20 mouse cellular contexts compared by ENCODE assay signal in genomic region chr11:80291004-80291403, GRCm38 (mm10). TPM values are rescaled to one million over a fixed set of nuclear protein-coding genes. Genes with fewer than 3 reads are reported as not detected.
DNase-seq lines count a peak whose midpoint lies in the region; ATAC-seq and TF ChIP-seq lines count a peak whose summit lies in the region.
"Had no signal": no experiment of that assay in that cellular context is flagged by ENCODE, and none has a peak within 500 bp of the region (broad histone marks: within the 10 kb centered on the region; RNA-seq: fewer than 3 reads in every experiment).

No protein-coding gene starts in this region.

- H3K27ac ChIP-seq in heart, postnatal 0 days (ENCODE audit: low read depth) = no peak overlapping the region
- H3K27ac ChIP-seq in lung, embryonic 14.5 days (ENCODE audit: low read depth) = no peak overlapping the region
- H3K27ac ChIP-seq in olfactory bulb, adult 2 months (ENCODE audit: insufficient read depth, low read depth, low read length) = peak overlapping the region; percentile 84
- H3K27ac ChIP-seq: embryonic facial prominence, embryonic 13.5 days had no signal

- H3K9me3 ChIP-seq in heart, postnatal 0 days (replicated peaks; ENCODE audit: control insufficient read depth, low read length) = peaks cover 4% of the 10 kb centered on the region; the same call in 1 of the 2 replicates
- H3K9me3 ChIP-seq in lung, embryonic 14.5 days (ENCODE audit: low read depth, low read length) = no peaks in the 10 kb centered on the region
- no peaks in the 10 kb centered on the region for H3K9me3 ChIP-seq in E14TG2a.4 (ENCODE audit: low read length)
- H3K9me3 ChIP-seq: embryonic facial prominence, embryonic 13.5 days had no signal

- 0 out of 2 replicates have a peak, but pooled peaks cover 6% of the 10 kb centered on the region for H3K27me3 ChIP-seq in heart, postnatal 0 days (ENCODE audit: control insufficient read depth, insufficient read depth, low read length)
- peaks cover 9% of the 10 kb centered on the region for H3K27me3 ChIP-seq in lung, embryonic 14.5 days (ENCODE audit: insufficient read depth, low read length)
- H3K27me3 ChIP-seq in E14TG2a.4 (ENCODE audit: insufficient read depth, low read length) = peaks cover 32% of the 10 kb centered on the region

- TF ChIP-seq EP300 in heart, postnatal 0 days (IDR thresholded peaks at IDR 0.05; ENCODE audit: low read depth) = no peak

- 60% methylated on average over 2 of the region's 2 CpGs for WGBS in heart, postnatal 0 days
- 68% methylated on average over 2 of the region's 2 CpGs for WGBS in lung, embryonic 14.5 days
- 64% methylated on average over 2 of the region's 2 CpGs for WGBS in olfactory bulb, adult 2 months

- no peak overlapping the region for H3K4me2 ChIP-seq in heart, postnatal 0 days (ENCODE audit: low read depth, low read length)
- H3K4me2 ChIP-seq in lung, embryonic 14.5 days = no peak overlapping the region

- intact Hi-C loops in left cerebral cortex, postnatal 10 days (cut with DNase I) = no loop called here

- H3K36me3 ChIP-seq in heart, postnatal 0 days (replicated peaks; ENCODE audit: control insufficient read depth, insufficient read depth, low read length) = no peaks in the 10 kb centered on the region
- no peaks in the 10 kb centered on the region for H3K36me3 ChIP-seq in lung, embryonic 14.5 days (ENCODE audit: insufficient read depth)
- no peaks in the 10 kb centered on the region for H3K36me3 ChIP-seq in E14TG2a.4 (ENCODE audit: insufficient read depth, low read length)
- H3K36me3 ChIP-seq: embryonic facial prominence, embryonic 13.5 days; hindbrain, embryonic 10.5 days; limb, embryonic 13.5 days had no signal

- H3K4me1 ChIP-seq in heart, postnatal 0 days (ENCODE audit: control insufficient read depth, insufficient read depth) = peaks cover 5% of the 10 kb centered on the region; the same call in 1 of the 2 replicates
- H3K4me1 ChIP-seq in lung, embryonic 14.5 days (ENCODE audit: insufficient read depth) = no peaks in the 10 kb centered on the region
- H3K4me1 ChIP-seq in E14TG2a.4 (replicated peaks; ENCODE audit: low read depth, low read length) = peaks cover 50% of the 10 kb centered on the region
- H3K4me1 ChIP-seq in olfactory bulb, adult 2 months (ENCODE audit: control insufficient read depth, insufficient read depth, low read length) = peaks cover 42% of the 10 kb centered on the region

- ATAC-seq in heart, postnatal 0 days (ENCODE audit: insufficient read depth, low read depth) = no peak
- no peak for ATAC-seq in lung, embryonic 14.5 days (ENCODE audit: insufficient read depth)

- no peak overlapping the region for H3K9ac ChIP-seq in heart, postnatal 0 days (replicated peaks; ENCODE audit: low read depth, low read length)
- no peak overlapping the region for H3K9ac ChIP-seq in lung, embryonic 14.5 days

- H3K4me3 ChIP-seq in heart, postnatal 0 days (ENCODE audit: low read depth, low read length) = no peak overlapping the region
- no peak overlapping the region for H3K4me3 ChIP-seq in lung, embryonic 14.5 days (ENCODE audit: low read depth, low read length)
- no peak overlapping the region for H3K4me3 ChIP-seq in E14TG2a.4 (replicated peaks; ENCODE audit: low read length)
- no peak overlapping the region for H3K4me3 ChIP-seq in olfactory bulb, adult 2 months (ENCODE audit: insufficient read depth, low read depth, low read length)
- H3K4me3 ChIP-seq: embryonic facial prominence, embryonic 13.5 days had no signal

- TF ChIP-seq POLR2A in olfactory bulb, adult 2 months (IDR thresholded peaks at IDR 0.05; ENCODE audit: insufficient read depth, low read depth, low read length) = no peak

- TF ChIP-seq CTCF in heart, postnatal 0 days (IDR thresholded peaks at IDR 0.05; ENCODE audit: low read depth) = 0 out of 2 replicates have a peak, but pooled peaks have one; percentile 8
- TF ChIP-seq CTCF in lung, embryonic 14.5 days (IDR thresholded peaks at IDR 0.05; ENCODE audit: low read depth) = peak; percentile 24; the same call in 1 of the 2 replicates
- peak; percentile 90 for TF ChIP-seq CTCF in E14TG2a.4 (conservative IDR thresholded peaks at IDR 0.05; ENCODE audit: low read length)
- TF ChIP-seq CTCF in olfactory bulb, adult 2 months (IDR thresholded peaks at IDR 0.05; ENCODE audit: insufficient read depth, low read depth, low read length) = no peak

- DNase-seq in heart, postnatal 0 days (ENCODE audit: low spot score) = no peak
- DNase-seq in heart, adult 8-10 months (ENCODE audit: low spot score) = no peak
- no peak for DNase-seq in lung, embryonic 14.5 days
- no peak for DNase-seq in lung, postnatal 4 days
- DNase-seq in left cerebral cortex, postnatal 10 days (ENCODE audit: extremely low spot score in 1 of 2, low spot score in 2 of 2) = no peak
- DNase-seq: adrenal gland, adult 8-10 months; cerebellum, adult 11-12 months; cerebellum, postnatal 36 days; kidney, adult 2 months; layer of hippocampus, postnatal 36 days; lung, adult 2 months; right cerebral cortex, adult 18-20 months; thymus, postnatal 36 days had no signal

RNA-seq across cellular contexts. Expression of gene Rhbdl3, which starts 9.7 kb away (rescaled TPM):
- 0.66 and 2.1 TPM in 2 replicates for total RNA-seq in heart, postnatal 0 days (2014; rRNA removed; ENCODE audit: low replicate concordance)
- polyA plus RNA-seq in heart, postnatal 0 days (2015; fragmentation: Nextera tagmentation; extraction: Ambion mirVana) = 0.38 and 0.75 TPM in 2 replicates
- total RNA-seq in heart, adult 8-10 months (2022) = 10 to 100 TPM in 1 of 4 experiments, 1 to 10 TPM in 3; 6.7 to 10.0 (median 7.8) TPM
- polyA plus RNA-seq in lung, embryonic 14.5 days (2014; fragmentation: Nextera tagmentation; extraction: Ambion mirVana) = 1.5 and 1.7 TPM in 2 replicates
- not detected in 2 replicates for polyA plus RNA-seq in olfactory bulb, adult 2 months (2012; ENCODE audit: insufficient read depth, insufficient read length, low replicate concordance, missing spikeins)
- 10 to 100 TPM; 19.4 to 22.5 TPM for total RNA-seq in left cerebral cortex, postnatal 10 days (2021)
- total RNA-seq: monocyte, adult 5-6 weeks; neutrophil, adult 5-6 weeks had no signal
